Mouse (Mus musculus) forebrain, embryonic 14.5 days (tissue): ENCODE measurements around the gene Slc35a5. TPM values are rescaled to one million over a fixed set of nuclear protein-coding genes. Genes with fewer than 3 reads are reported as not detected.

Experiments used
- ATAC-seq: fragments of 200-750 bp; cut with Nextera tagmentation; 2 replicates; pipeline ENCODE4 v1.8.0; 2017; ENCODE audit warnings: mild to moderate bottlenecking, moderate library complexity
- DNase-seq: peaks from one replicate; pipeline ENCODE4 v3.0.0-alpha.2; 2015; ENCODE audit warnings: low spot score
- H3K27ac ChIP-seq: fragments of 300-500 bp; sonication (generic); 2 replicates; pipeline ENCODE4 v1.5.1; 2014; ENCODE audit warnings: low read depth, mild to moderate bottlenecking, control low read depth, low read length, moderate library complexity
- H3K27me3 ChIP-seq: fragments of 300-500 bp; sonication (generic); replicated peaks from 2 replicates; pipeline ENCODE4 v1.6.1; 2014; ENCODE audit warnings: low read length, control low read depth, mixed read lengths; ENCODE audit not compliant: control insufficient read depth, insufficient read depth
- H3K36me3 ChIP-seq: fragments of 300-500 bp; sonication (generic); 2 replicates; pipeline ENCODE4 v1.6.1; 2014; ENCODE audit warnings: low read length, control low read depth; ENCODE audit not compliant: control insufficient read depth, insufficient read depth
- H3K4me1 ChIP-seq: fragments of 300-500 bp; sonication (generic); 2 replicates; pipeline ENCODE4 v1.6.1; 2014; ENCODE audit warnings: antibody characterized with exemption, low read length, control low read depth; ENCODE audit not compliant: control insufficient read depth, insufficient read depth
- H3K4me2 ChIP-seq: fragments of 300-500 bp; sonication (generic); 2 replicates; pipeline ENCODE4 v1.6.1; 2014; ENCODE audit warnings: mild to moderate bottlenecking, control low read depth, low read length
- H3K4me3 ChIP-seq: fragments of 300-500 bp; sonication (generic); 2 replicates; pipeline ENCODE4 v1.5.1; 2014; ENCODE audit warnings: low read depth, low read length, control low read depth
- H3K9ac ChIP-seq: fragments of 300-500 bp; sonication (generic); 2 replicates; pipeline ENCODE4 v1.6.1; 2014; ENCODE audit warnings: mild to moderate bottlenecking, low read length, control low read depth, moderate library complexity
- H3K9me3 ChIP-seq: fragments of 300-500 bp; sonication (generic); replicated peaks from 2 replicates; pipeline ENCODE4 v1.6.1; 2016; ENCODE audit warnings: low read length, control low read depth, mixed read lengths; ENCODE audit not compliant: control insufficient read depth
- whole genome bisulfite sequencing: fragments of 180-500 bp; shearing (Covaris S2); extraction: QIAGEN DNeasy Blood & Tissue Kit; methylation state at CpG from one replicate; pipeline ENCODE4 v1.1.7; 2014; 5-methylcytosine and 5-hydroxymethylcytosine counted together
- polyA plus RNA-seq: library from polyadenylated mRNA; unstranded; fragments of >200 nt; fragmentation: Nextera tagmentation; extraction: Ambion mirVana; gene quantifications from 2 replicates; pipeline ENCODE4 v1.2.1, GENCODE M21; 2014

Slc35a5 gene
- polyA plus RNA-seq, 1 experiment from 2014 or later: 24.4 TPM

- DNase-seq (no peak), ATAC-seq (no peak)
- Histone ChIP-seq H3K4me1 (no peaks in the 10 kb centered on the region), H3K4me3 (no peak overlapping the region), H3K27me3 (no peaks in the 10 kb centered on the region), H3K9ac (no peak overlapping the region), H3K4me2 (no peak overlapping the region), H3K36me3 (no peaks in the 10 kb centered on the region), H3K9me3 (no peaks in the 10 kb centered on the region), H3K27ac (no peak overlapping the region)
- WGBS: 83% methylated on average over 3 of the region's 3 CpGs
Measured at GRCm38 (mm10) chr16:45100892-45101291, 57.6 kb downstream of the Slc35a5 start.

- H3K4me2 ChIP-seq: peak overlapping the region; percentile 28
- 49% methylated on average over 6 of the region's 6 CpGs for WGBS
- DNase-seq (peak; percentile 62), ATAC-seq (peak; percentile 33)
- no peaks in the 10 kb centered on the region for H3K4me1 ChIP-seq
- no peak overlapping the region for H3K9ac ChIP-seq
- no peaks in the 10 kb centered on the region for H3K9me3 ChIP-seq
- H3K27ac ChIP-seq: peak overlapping the region; percentile 9; the same call in 1 of the 2 replicates
- H3K27me3 ChIP-seq: no peaks in the 10 kb centered on the region
- H3K36me3 ChIP-seq: no peaks in the 10 kb centered on the region
- no peak overlapping the region for H3K4me3 ChIP-seq
Measured at GRCm38 (mm10) chr16:45098886-45099210, 59.7 kb downstream of the Slc35a5 start.

DNA sequence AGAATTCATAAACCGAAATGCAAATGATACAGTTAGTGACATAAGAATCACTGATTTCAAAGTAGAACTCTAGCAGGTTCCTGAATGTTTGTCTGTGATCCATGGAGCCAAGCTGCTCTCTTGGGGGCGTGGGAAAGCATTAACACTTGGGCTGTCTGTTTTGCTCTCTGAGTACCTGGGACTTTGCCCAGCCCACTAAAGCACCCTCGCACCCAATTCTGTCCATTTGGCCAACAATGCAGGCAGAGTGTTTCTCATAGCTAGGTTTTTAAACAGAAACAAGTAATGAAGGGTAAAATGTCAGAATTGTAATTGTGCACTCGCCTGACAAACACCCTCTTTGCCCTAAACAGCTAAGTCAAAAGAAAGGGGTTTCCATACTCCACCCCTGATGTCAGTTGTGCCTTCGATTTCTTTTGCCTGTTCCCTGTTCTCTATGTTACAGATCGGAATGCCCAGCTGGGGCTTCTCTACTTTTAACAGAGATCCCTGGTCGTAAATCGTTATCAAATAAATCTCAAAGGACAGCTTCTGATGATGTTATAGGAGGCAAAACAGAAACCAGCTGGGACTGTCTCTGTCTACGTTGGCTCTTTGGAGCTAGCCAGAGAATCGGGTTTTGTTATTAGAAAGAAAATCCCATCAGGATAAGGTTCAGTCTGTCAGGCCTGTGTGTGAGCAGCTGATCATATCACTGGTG is 60.2 kb downstream of the Slc35a5 start:
- WGBS: 52% methylated on average over 10 of the region's 10 CpGs
- no peaks in the 10 kb centered on the region for H3K9me3 ChIP-seq
- peak; percentile 42 for DNase-seq
- no peak overlapping the region for H3K4me3 ChIP-seq
- no peaks in the 10 kb centered on the region for H3K4me1 ChIP-seq
- no peak overlapping the region for H3K9ac ChIP-seq
- H3K27me3 ChIP-seq: no peaks in the 10 kb centered on the region
- peak overlapping the region; percentile 9; the same call in 1 of the 2 replicates for H3K27ac ChIP-seq
- peak; percentile 43; the same call in 1 of the 2 replicates for ATAC-seq
- H3K4me2 ChIP-seq: peak overlapping the region; percentile 28
- no peaks in the 10 kb centered on the region for H3K36me3 ChIP-seq

DNA sequence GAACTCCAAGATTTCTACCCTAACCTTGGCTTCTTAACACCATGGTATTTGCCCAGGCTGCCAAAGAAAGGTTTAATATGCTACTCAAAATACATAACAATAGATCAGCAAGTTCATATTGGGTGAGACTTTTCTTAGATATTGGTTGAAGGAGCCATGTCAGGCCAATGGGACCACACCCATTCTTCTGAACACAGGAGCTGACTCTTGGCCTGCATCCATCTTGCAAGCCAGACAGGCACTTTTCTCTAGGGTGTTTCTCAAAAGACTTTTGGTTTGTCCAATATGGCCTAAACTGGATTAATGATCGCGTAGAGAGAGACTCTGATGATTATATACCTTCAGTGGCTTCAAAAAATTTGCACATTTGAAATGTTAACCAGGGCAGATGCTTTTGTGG is 61.0 kb downstream of the Slc35a5 start:
- Histone ChIP-seq H3K4me1 (no peaks in the 10 kb centered on the region), H3K27me3 (no peaks in the 10 kb centered on the region), H3K9ac (no peak overlapping the region), H3K4me3 (no peak overlapping the region), H3K27ac (no peak overlapping the region), H3K36me3 (no peaks in the 10 kb centered on the region), H3K9me3 (no peaks in the 10 kb centered on the region), H3K4me2 (no peak overlapping the region)
- ATAC-seq (no peak), DNase-seq (no peak)
- WGBS: 98% methylated on average over 2 of the region's 2 CpGs

DNA sequence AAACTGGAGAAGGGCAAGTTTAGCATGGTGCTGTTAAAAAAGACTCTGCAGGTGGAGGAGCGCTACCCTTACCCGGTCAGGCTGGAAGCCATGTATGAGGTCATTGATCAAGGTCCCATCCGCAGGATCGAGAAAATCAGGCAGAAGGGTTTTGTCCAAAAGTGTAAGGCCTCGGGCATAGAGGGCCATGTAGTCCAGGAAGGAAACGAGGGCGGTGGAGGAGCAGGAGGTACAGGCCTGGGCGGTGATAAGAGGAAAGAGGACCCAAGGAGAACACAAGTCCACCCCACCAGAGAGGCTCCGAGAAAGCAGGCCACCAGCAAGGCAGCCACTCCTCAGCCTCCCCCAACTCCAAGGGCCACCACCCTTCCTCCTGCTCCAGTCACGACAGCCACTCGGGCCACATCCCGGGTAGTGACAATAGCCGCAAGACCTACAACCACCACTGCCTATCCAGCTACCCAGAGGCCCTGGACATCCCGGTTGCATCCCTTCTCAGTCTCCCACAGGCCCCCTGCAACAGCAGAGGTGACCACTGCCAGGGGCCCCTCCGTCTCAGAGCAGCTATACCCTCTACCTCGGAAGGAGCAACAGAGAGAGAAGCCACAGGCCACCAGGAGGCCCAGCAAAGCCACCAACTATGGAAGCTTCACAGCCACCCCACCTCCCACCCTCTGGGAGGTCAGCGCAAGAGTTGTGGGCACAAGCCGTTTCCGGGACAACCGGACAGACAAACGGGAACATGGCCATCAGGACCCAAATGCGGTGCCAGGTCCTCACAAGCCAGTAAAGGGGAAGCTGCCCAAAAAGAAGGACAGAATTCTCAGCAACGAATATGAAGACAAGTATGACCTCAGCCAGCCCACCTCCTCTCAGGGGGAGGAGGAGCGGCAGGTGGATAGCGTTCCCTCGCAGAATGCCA is 62.7 kb downstream of the Slc35a5 start:
- DNase-seq (no peak), ATAC-seq (no peak)
- H3K4me2 ChIP-seq: no peak overlapping the region
- WGBS: 94% methylated on average over 26 of the region's 26 CpGs
- no peak overlapping the region for H3K4me3 ChIP-seq
- no peaks in the 10 kb centered on the region for H3K9me3 ChIP-seq
- no peak overlapping the region for H3K9ac ChIP-seq
- no peaks in the 10 kb centered on the region for H3K36me3 ChIP-seq
- no peaks in the 10 kb centered on the region for H3K27me3 ChIP-seq
- no peaks in the 10 kb centered on the region for H3K4me1 ChIP-seq
- no peak overlapping the region for H3K27ac ChIP-seq

GRCm38 (mm10) chr16:45095030-45095429 is 63.5 kb downstream of the Slc35a5 start:
- no peak overlapping the region for H3K9ac ChIP-seq
- H3K4me3 ChIP-seq: no peak overlapping the region
- 93% methylated on average over 13 of the region's 13 CpGs for WGBS
- no peaks in the 10 kb centered on the region for H3K4me1 ChIP-seq
- H3K27me3 ChIP-seq: no peaks in the 10 kb centered on the region
- no peak for ATAC-seq
- H3K4me2 ChIP-seq: peak overlapping the region; percentile 54; the same call in 1 of the 2 replicates
- H3K36me3 ChIP-seq: no peaks in the 10 kb centered on the region
- DNase-seq: no peak
- H3K27ac ChIP-seq: no peak overlapping the region
- no peaks in the 10 kb centered on the region for H3K9me3 ChIP-seq

DNA sequence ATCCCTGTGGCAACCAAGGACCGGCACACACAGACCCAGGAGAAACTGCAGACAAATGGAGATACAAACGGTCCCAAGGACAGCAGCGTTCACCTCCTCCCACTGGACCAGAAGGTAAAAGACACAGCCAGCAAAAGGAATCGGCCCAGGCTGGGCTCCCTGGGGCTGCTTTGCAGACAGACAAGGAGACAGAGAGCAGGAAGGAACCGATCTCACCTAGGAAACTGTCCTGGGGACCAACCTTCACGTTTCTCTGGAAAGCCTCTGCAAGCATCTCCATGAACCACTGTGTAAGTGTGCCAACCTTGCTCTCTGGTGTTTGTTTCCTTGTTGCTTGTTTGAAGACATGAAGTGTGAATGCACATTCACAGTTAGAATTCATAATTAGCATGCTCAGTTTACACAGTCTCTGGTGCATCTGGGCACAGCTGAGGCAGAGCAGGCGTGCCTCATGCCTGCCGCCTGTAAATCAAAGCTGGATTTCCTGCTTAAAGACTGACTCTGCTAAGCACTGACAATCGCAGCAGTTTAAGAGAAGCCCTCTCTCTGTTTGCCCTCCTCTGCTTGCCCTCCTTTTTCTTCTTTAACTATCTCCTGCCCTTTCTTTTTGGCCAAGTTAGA is 64.3 kb downstream of the Slc35a5 start:
- peak overlapping the region; percentile 21 for H3K4me3 ChIP-seq
- H3K9ac ChIP-seq: peak overlapping the region; percentile 53; the same call in 1 of the 2 replicates
- no peak overlapping the region; the same call in 1 of the 2 replicates for H3K27ac ChIP-seq
- ATAC-seq (peak; percentile 49), DNase-seq (peak; percentile 69)
- no peaks in the 10 kb centered on the region for H3K27me3 ChIP-seq
- no peaks in the 10 kb centered on the region for H3K9me3 ChIP-seq
- H3K4me1 ChIP-seq: no peaks in the 10 kb centered on the region
- H3K36me3 ChIP-seq: no peaks in the 10 kb centered on the region
- peak overlapping the region; percentile 54 for H3K4me2 ChIP-seq
- 4% methylated on average over 9 of the region's 9 CpGs for WGBS

DNA sequence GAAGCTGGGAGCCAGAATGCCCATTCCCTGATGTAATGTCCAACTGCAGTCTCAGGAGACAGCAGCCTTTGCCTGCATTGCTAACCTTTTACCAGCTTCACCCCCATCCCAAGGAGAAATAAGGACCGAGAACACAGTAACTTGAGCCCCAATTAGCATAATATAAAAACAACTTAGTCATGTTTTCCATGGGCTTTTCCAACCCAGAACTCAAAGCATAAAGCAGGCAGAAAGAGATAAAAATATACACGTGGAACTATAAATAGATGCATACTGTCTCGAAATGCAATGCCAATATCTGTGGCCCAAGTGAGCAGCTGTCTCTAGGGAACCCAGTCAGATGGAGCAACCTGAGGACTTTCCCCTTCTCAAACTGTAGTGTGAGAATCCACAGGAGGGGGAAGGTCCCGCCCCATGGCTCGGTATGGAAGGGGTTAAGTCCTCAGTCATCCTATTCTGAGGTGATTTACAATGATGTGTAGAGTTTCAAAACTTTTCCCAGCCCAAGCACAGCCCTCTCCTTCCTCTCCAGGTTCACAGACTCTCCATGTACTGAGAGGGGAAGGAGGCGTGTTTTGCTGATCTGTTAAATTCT is 65.3 kb downstream of the Slc35a5 start, which contains the start of gene Ccdc80:
Ccdc80 (plus strand) TSS at position 266 of the 595 bp plus-strand sequence.
- DNase-seq (peak; percentile 22), ATAC-seq (peak; percentile 27; the same call in 1 of the 2 replicates)
- Histone ChIP-seq H3K9ac (peak within 1 kb of the TSS; percentile 53; the same call in 1 of the 2 replicates), H3K9me3 (no peaks in the 10 kb centered on the region), H3K4me2 (peak within 1 kb of the TSS; percentile 54), H3K4me3 (peak within 1 kb of the TSS; percentile 21), H3K27me3 (no peaks in the 10 kb centered on the region), H3K36me3 (no peaks in the 10 kb centered on the region), H3K4me1 (no peaks in the 10 kb centered on the region), H3K27ac (no peak within 1 kb of the TSS; the same call in 1 of the 2 replicates)
- WGBS: 35% methylated on average over 6 of the region's 6 CpGs
